Mouse (Mus musculus) midbrain, embryonic 13.5 days (tissue): ENCODE results near the gene Ces2b. TPM values are rescaled to one million over a fixed set of nuclear protein-coding genes. Genes with fewer than 3 reads are reported as not detected.
"Not testable (repeated sequence)": the region's sequence is repeated elsewhere in the genome, so short reads cannot be mapped to it uniquely, and the experiment has no call there.

Source experiments
- ATAC-seq: fragments of 200-750 bp; cut with Nextera tagmentation; 2 replicates; pipeline ENCODE4 v1.8.0; 2017; ENCODE audit warnings: mild to moderate bottlenecking, moderate TSS enrichment, moderate library complexity
- H3K27ac ChIP-seq: fragments of 300-500 bp; sonication (generic); 2 replicates; pipeline ENCODE4 v1.5.1; 2015; ENCODE audit warnings: inconsistent platforms, mild to moderate bottlenecking, moderate library complexity
- H3K27me3 ChIP-seq: fragments of 300-500 bp; sonication (generic); 2 replicates; pipeline ENCODE4 v1.6.1; 2015; ENCODE audit warnings: mild to moderate bottlenecking, inconsistent platforms
- H3K36me3 ChIP-seq: fragments of 300-500 bp; sonication (generic); 2 replicates; pipeline ENCODE4 v1.6.1; 2015; ENCODE audit warnings: mild to moderate bottlenecking, inconsistent platforms
- H3K4me1 ChIP-seq: fragments of 300-500 bp; sonication (generic); replicated peaks from 2 replicates; pipeline ENCODE4 v1.6.1; 2015; ENCODE audit warnings: inconsistent platforms
- H3K4me2 ChIP-seq: fragments of 300-500 bp; sonication (generic); replicated peaks from 2 replicates; pipeline ENCODE4 v1.6.1; 2015; ENCODE audit warnings: moderate library complexity, mild to moderate bottlenecking, inconsistent platforms
- H3K4me3 ChIP-seq: fragments of 300-500 bp; sonication (generic); replicated peaks from 2 replicates; pipeline ENCODE4 v1.5.1; 2015; ENCODE audit warnings: mild to moderate bottlenecking, inconsistent platforms
- H3K9ac ChIP-seq: fragments of 300-500 bp; sonication (generic); replicated peaks from 2 replicates; pipeline ENCODE4 v1.6.1; 2015; ENCODE audit warnings: mild to moderate bottlenecking, inconsistent platforms
- H3K9me3 ChIP-seq: fragments of 300-500 bp; sonication (generic); 2 replicates; pipeline ENCODE4 v1.6.1; 2016; ENCODE audit warnings: mild to moderate bottlenecking, inconsistent platforms
- WGBS: fragments of 180-500 bp; shearing (Covaris S2); methylation state at CpG from one replicate; pipeline ENCODE4 v1.1.7; 2015; 5-methylcytosine and 5-hydroxymethylcytosine counted together
- polyA plus RNA-seq: library from polyadenylated mRNA; unstranded; fragments of >200 nt; fragmentation: Nextera tagmentation; extraction: Ambion mirVana; gene quantifications from 2 replicates; pipeline ENCODE4 v1.2.1, GENCODE M21; 2015

The Ces2b gene
- polyA plus RNA-seq, 1 experiment from 2014 or later, result 0.23 TPM

DNA sequence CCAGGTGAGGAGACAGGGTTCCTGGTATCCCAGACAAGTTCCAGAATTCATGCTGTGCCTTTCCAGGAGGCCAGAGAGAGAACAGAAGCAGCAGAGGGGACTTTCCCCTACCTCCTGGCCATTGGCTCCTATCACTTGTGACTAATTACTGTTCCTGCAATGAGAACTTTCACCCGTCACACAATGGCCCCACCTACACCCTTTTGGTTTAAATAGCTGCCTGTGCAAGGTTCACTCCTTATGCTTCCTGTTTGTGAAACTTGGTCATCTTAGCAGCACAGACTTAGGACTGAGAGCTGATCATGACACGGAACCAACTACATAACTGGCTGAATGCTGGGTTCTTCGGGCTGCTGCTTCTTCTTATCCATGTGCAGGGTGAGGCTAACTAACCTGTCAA lies 15.5 kb downstream of the Ces2b start, which contains the start of gene Ces2c:
Gene Ces2c, plus strand, starts transcription at position 238 of the 400 bp plus-strand sequence.
- Histone ChIP-seq H3K4me3 (no peak within 1 kb of the TSS), H3K4me2 (no peak within 1 kb of the TSS), H3K27ac (no peak within 1 kb of the TSS), H3K27me3 (no peaks in the 10 kb centered on the region), H3K36me3 (no peaks in the 10 kb centered on the region), H3K9ac (no peak within 1 kb of the TSS), H3K4me1 (no peaks in the 10 kb centered on the region), H3K9me3 (no peaks in the 10 kb centered on the region)
- WGBS, result 92% methylated on average over 3 of the region's 3 CpGs
- ATAC-seq, result no peak

DNA sequence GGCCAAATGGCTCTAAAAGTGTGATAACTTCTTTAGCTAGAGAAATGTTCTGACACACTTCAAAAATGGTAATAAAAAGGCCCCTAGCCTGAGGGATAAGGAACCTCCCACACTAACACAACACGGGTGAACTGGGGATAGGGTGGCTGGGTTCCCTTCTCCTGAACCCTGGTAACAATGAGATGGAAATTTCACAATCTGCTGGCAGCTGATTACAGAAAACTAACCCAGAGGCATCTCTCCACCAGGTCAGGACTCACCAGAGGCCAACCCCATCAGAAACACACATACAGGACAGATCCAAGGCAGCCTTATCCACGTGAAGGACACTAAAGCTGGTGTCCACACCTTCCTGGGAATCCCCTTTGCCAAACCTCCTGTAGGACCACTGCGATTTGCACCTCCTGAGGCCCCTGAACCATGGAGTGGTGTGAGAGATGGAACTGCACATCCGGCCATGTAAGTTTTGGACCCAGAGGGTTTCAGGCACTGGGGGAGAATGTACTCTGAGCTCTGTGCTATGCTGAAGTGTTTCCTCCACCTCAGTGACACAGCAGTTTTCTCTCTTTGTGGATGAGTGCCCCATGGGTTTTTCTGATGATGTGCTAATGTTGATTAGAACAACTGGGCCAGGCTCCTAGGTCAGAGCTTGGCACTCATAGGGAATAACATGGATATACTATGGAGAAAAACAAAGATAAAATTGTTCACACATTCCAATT lies 16.5 kb downstream of the Ces2b start:
- WGBS, result 79% methylated on average over 4 of the region's 4 CpGs
- Histone ChIP-seq H3K27ac (no peak overlapping the region), H3K4me1 (no peaks in the 10 kb centered on the region), H3K4me3 (no peak overlapping the region), H3K27me3 (no peaks in the 10 kb centered on the region), H3K36me3 (no peaks in the 10 kb centered on the region), H3K4me2 (no peak overlapping the region), H3K9me3 (no peaks in the 10 kb centered on the region), H3K9ac (no peak overlapping the region)
- ATAC-seq, result no peak

DNA sequence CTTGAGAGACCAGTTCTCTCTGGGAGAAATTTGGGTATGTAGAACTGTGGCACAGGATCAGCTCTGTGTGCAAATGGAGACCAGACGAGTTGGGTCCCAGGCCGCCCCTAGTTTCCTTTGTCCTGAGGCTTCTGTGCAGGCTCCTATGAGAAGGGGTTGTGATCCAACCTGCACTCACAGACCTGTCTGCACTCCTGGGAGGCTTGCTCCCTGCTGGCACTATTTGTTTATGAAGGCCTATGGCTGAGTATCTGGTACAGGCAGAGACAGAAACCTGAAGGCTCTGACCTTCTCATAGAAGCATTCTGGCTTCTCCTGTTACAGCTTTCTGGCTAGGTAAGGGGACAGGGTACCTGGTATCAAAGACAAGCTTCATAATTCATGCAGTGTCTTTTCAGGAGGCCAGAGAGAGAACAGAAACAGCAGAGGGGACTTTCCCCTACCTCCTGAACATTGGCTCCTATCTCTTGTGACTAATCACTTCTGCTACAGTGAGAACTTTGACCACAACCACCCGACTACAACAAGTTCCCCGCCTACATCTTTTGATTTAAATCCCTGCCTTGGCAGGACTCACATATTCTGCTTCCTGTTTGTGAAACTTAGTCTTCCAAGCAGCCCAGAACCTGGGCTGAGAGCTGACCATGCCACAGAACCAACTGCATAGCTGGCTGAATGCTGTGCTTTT lies 35.6 kb downstream of the Ces2b start:
- H3K4me3 ChIP-seq, ATAC-seq, H3K4me2 ChIP-seq, H3K4me1 ChIP-seq, H3K27ac ChIP-seq, H3K9ac ChIP-seq, H3K9me3 ChIP-seq, H3K36me3 ChIP-seq, H3K27me3 ChIP-seq: not testable (repeated sequence)
- no CpG with 5 or more reads among the region's 4 CpGs for WGBS

DNA sequence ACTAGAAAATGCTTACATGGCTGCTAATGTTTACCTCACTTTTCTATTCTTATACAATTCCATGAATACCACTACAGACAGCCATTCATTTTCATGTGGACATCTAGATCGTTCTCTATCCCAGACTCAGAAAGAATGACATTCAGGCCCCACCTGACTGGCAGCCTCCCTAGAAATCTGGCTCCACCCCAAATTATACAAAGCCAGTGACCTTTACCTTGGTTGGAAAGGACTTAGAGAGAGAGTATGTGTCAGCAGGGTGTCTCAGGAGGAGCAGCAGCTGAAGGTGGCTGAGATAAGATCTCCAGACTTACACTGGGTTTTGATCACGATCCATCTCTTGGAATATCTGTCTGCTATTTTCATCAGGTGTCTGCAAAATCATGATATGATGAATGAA lies 37.5 kb downstream of the Ces2b start:
- H3K27ac ChIP-seq, H3K9me3 ChIP-seq, ATAC-seq, H3K9ac ChIP-seq, H3K4me2 ChIP-seq, H3K36me3 ChIP-seq, H3K4me3 ChIP-seq, H3K4me1 ChIP-seq, H3K27me3 ChIP-seq: not testable (repeated sequence)
- no CpG with 5 or more reads among the region's 2 CpGs for WGBS

DNA sequence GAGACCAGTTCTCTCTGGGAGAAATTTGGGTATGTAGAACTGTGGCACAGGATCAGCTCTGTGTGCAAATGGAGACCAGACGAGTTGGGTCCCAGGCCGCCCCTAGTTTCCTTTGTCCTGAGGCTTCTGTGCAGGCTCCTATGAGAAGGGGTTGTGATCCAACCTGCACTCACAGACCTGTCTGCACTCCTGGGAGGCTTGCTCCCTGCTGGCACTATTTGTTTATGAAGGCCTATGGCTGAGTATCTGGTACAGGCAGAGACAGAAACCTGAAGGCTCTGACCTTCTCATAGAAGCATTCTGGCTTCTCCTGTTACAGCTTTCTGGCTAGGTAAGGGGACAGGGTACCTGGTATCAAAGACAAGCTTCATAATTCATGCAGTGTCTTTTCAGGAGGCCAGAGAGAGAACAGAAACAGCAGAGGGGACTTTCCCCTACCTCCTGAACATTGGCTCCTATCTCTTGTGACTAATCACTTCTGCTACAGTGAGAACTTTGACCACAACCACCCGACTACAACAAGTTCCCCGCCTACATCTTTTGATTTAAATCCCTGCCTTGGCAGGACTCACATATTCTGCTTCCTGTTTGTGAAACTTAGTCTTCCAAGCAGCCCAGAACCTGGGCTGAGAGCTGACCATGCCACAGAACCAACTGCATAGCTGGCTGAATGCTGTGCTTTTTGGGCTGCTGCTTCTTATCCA lies 55.0 kb downstream of the Ces2b start:
- H3K36me3 ChIP-seq, H3K4me3 ChIP-seq, H3K27ac ChIP-seq, H3K4me1 ChIP-seq, H3K27me3 ChIP-seq, ATAC-seq, H3K9ac ChIP-seq, H3K9me3 ChIP-seq, H3K4me2 ChIP-seq: not testable (repeated sequence)
- no CpG with 5 or more reads among the region's 4 CpGs for WGBS

Other genes starting within 250 kb of the Ces2b start
- gene Pdp2, start 240.1 kb upstream of the Ces2b start, polyA plus RNA-seq, result 17.4 and 19.8 TPM in 2 replicates
- not detected in 2 replicates for gene Cdh16, start 207.2 kb upstream of the Ces2b start, polyA plus RNA-seq
- gene Rrad, start 200.2 kb upstream of the Ces2b start, polyA plus RNA-seq, result 2.8 and 3.3 TPM in 2 replicates
- 137 and 141 TPM in 2 replicates for gene Ciao2b, start 189.6 kb upstream of the Ces2b start, polyA plus RNA-seq
- not detected in 2 replicates for gene Ces2a, start 97.6 kb upstream of the Ces2b start, polyA plus RNA-seq
- gene Ces2c, start 15.5 kb downstream of the Ces2b start, polyA plus RNA-seq, result not detected in 2 replicates
- not detected in 2 replicates for gene Ces2e, start 94.7 kb downstream of the Ces2b start, polyA plus RNA-seq
- gene Ces2f, start 115.8 kb downstream of the Ces2b start, polyA plus RNA-seq, result not detected in 2 replicates
- not detected in 2 replicates for gene Ces2g, start 130.1 kb downstream of the Ces2b start, polyA plus RNA-seq
- gene Ces2h, start 169.3 kb downstream of the Ces2b start, polyA plus RNA-seq, result not detected in 2 replicates
- gene Ces3a, start 217.0 kb downstream of the Ces2b start, polyA plus RNA-seq, result not detected in 2 replicates